Comparison of ENCODE assay signal across 33 mouse cellular contexts in genomic region chr6:46919973-46920372, GRCm38 (mm10).
"Had no signal": no experiment of that assay in that cellular context is flagged by ENCODE, and none has a peak within 500 bp of the region (broad histone marks: within the 10 kb centered on the region; RNA-seq: fewer than 3 reads in every experiment).

No protein-coding gene starts in this region.

- DNase-seq: heart, adult 2 months; heart, postnatal 10 days; heart, postnatal 14 days; heart, postnatal 36 days; kidney, adult 11 months; kidney, adult 18-20 months; kidney, adult 2 months; kidney, adult 8-10 months; kidney, adult 9 months; kidney, postnatal 10 days; kidney, postnatal 14 days; kidney, postnatal 25 days; kidney, postnatal 36 days; kidney, postnatal 4 days; layer of hippocampus, adult 9-11 months; layer of hippocampus, postnatal 36 days had no signal

- H3K4me3 ChIP-seq: heart, adult 2 months; heart, embryonic 10.5 days; heart, embryonic 12.5 days; heart, embryonic 13.5 days; heart, embryonic 15.5 days; hindbrain, embryonic 10.5 days; hindbrain, embryonic 12.5 days; hindbrain, embryonic 13.5 days; hindbrain, embryonic 15.5 days; kidney, embryonic 15.5 days; layer of hippocampus, adult 2 months; left cerebral cortex, adult 2 months had no signal

- ATAC-seq: hindbrain, embryonic 16.5 days; hindbrain, postnatal 0 days; inflammation-experienced regulatory T-cells, adult 6 months had no signal

- H3K4me1 ChIP-seq: heart, embryonic 10.5 days; heart, embryonic 12.5 days; heart, embryonic 13.5 days; heart, embryonic 15.5 days; hindbrain, embryonic 10.5 days; hindbrain, embryonic 12.5 days; hindbrain, embryonic 13.5 days; hindbrain, embryonic 15.5 days; kidney, embryonic 15.5 days had no signal

- H3K9ac ChIP-seq: heart, embryonic 12.5 days; heart, embryonic 13.5 days; heart, embryonic 15.5 days; hindbrain, embryonic 12.5 days; hindbrain, embryonic 13.5 days; hindbrain, embryonic 14.5 days; hindbrain, embryonic 15.5 days; kidney, embryonic 15.5 days had no signal

- H3K27ac ChIP-seq: heart, adult 2 months; heart, embryonic 10.5 days; heart, embryonic 13.5 days; heart, embryonic 15.5 days; hindbrain, embryonic 10.5 days; hindbrain, embryonic 12.5 days; hindbrain, embryonic 13.5 days; hindbrain, embryonic 14.5 days; hindbrain, embryonic 15.5 days; hindbrain, postnatal 0 days; kidney, embryonic 15.5 days; kidney, postnatal 0 days; layer of hippocampus, adult 2 months; left cerebral cortex, adult 2 months had no signal

- H3K4me2 ChIP-seq: heart, embryonic 11.5 days; heart, embryonic 12.5 days; heart, embryonic 13.5 days; heart, embryonic 15.5 days; hindbrain, embryonic 12.5 days; hindbrain, embryonic 13.5 days; hindbrain, embryonic 14.5 days; hindbrain, embryonic 15.5 days; kidney, embryonic 15.5 days had no signal

- H3K36me3 ChIP-seq: heart, embryonic 10.5 days; heart, embryonic 12.5 days; heart, embryonic 13.5 days; heart, embryonic 15.5 days; hindbrain, embryonic 10.5 days; hindbrain, embryonic 12.5 days; hindbrain, embryonic 13.5 days; hindbrain, embryonic 15.5 days; kidney, embryonic 15.5 days had no signal

- H3K9me3 ChIP-seq: heart, embryonic 10.5 days; heart, embryonic 12.5 days; heart, embryonic 13.5 days; heart, embryonic 15.5 days; hindbrain, embryonic 10.5 days; hindbrain, embryonic 12.5 days; hindbrain, embryonic 13.5 days; hindbrain, embryonic 15.5 days; kidney, embryonic 15.5 days had no signal

- H3K27me3 ChIP-seq: heart, embryonic 12.5 days; heart, embryonic 13.5 days; heart, embryonic 15.5 days; hindbrain, embryonic 12.5 days; hindbrain, embryonic 13.5 days; hindbrain, embryonic 15.5 days; kidney, embryonic 15.5 days had no signal
